Comparison of ENCODE assay signal across 10 mouse cellular contexts in genomic region chr5:124018651-124019050, GRCm38 (mm10). TPM values are rescaled to one million over a fixed set of nuclear protein-coding genes. Genes with fewer than 3 reads are reported as not detected.
A peak's percentile ranks its signal among the peaks of the same experiment; 100 is the strongest.
DNase-seq lines count a peak whose midpoint lies in the region; ATAC-seq lines count a peak whose summit lies in the region.
"Had no signal": no experiment of that assay in that cellular context is flagged by ENCODE, and none has a peak within 500 bp of the region (broad histone marks: within the 10 kb centered on the region; RNA-seq: fewer than 3 reads in every experiment).

No protein-coding gene starts in this region.

- H3K4me2 ChIP-seq in limb, embryonic 15.5 days, result no peak overlapping the region
- H3K4me2 ChIP-seq: midbrain, embryonic 15.5 days had no signal

- no peaks in the 10 kb centered on the region for H3K9me3 ChIP-seq in heart, embryonic 10.5 days
- H3K9me3 ChIP-seq in limb, embryonic 15.5 days, result no peaks in the 10 kb centered on the region
- no peaks in the 10 kb centered on the region for H3K9me3 ChIP-seq in limb, embryonic 10.5 days (replicated peaks)
- H3K9me3 ChIP-seq: embryonic facial prominence, embryonic 10.5 days; midbrain, embryonic 15.5 days had no signal

- peak overlapping the region; percentile 69 for H3K27ac ChIP-seq in heart, embryonic 10.5 days
- H3K27ac ChIP-seq in limb, embryonic 15.5 days, result 0 out of 2 replicates have a peak overlapping the region, but pooled peaks have one; percentile 24
- no peak overlapping the region for H3K27ac ChIP-seq in limb, embryonic 10.5 days
- H3K27ac ChIP-seq: embryonic facial prominence, embryonic 10.5 days had no signal

- no peak for DNase-seq in heart, embryonic 10.5 days (ENCODE audit: low spot score)
- DNase-seq in heart, adult 8-10 months (ENCODE audit: low spot score), result no peak
- no peak for DNase-seq in limb, embryonic 10.5 days (ENCODE audit: low spot score)
- peak; percentile 33 for DNase-seq in T-cell, adult 2 months (ENCODE audit: low spot score)
- peak; percentile 45 for DNase-seq in induced T-regulatory cell, adult 2 months (ENCODE audit: low read depth)
- no peak for DNase-seq in embryo, embryonic 10.5 days (ENCODE audit: low spot score)
- no peak for DNase-seq in thymus, adult 18-20 months

- no peak overlapping the region for H3K4me3 ChIP-seq in heart, embryonic 10.5 days
- no peak overlapping the region for H3K4me3 ChIP-seq in limb, embryonic 15.5 days
- H3K4me3 ChIP-seq in limb, embryonic 10.5 days, result no peak overlapping the region
- H3K4me3 ChIP-seq: embryonic facial prominence, embryonic 10.5 days; midbrain, embryonic 15.5 days had no signal

- no peak overlapping the region for H3K9ac ChIP-seq in limb, embryonic 15.5 days
- H3K9ac ChIP-seq: midbrain, embryonic 15.5 days had no signal

- H3K27me3 ChIP-seq in heart, embryonic 10.5 days (ENCODE audit: insufficient read depth, poor library complexity, severe bottlenecking), result no peaks in the 10 kb centered on the region
- no peaks in the 10 kb centered on the region for H3K27me3 ChIP-seq in limb, embryonic 15.5 days
- H3K27me3 ChIP-seq in limb, embryonic 10.5 days (ENCODE audit: low read depth, poor library complexity, severe bottlenecking), result no peaks in the 10 kb centered on the region
- H3K27me3 ChIP-seq: midbrain, embryonic 15.5 days had no signal

- ATAC-seq in limb, embryonic 15.5 days (ENCODE audit: insufficient number of reproducible peaks, low FRiP score, low TSS enrichment, low read depth), result no peak

- peaks cover 15% of the 10 kb centered on the region for H3K36me3 ChIP-seq in heart, embryonic 10.5 days
- H3K36me3 ChIP-seq in limb, embryonic 15.5 days, result peaks cover 8% of the 10 kb centered on the region; the same call in 1 of the 2 replicates
- H3K36me3 ChIP-seq in limb, embryonic 10.5 days, result peaks cover 37% of the 10 kb centered on the region
- H3K36me3 ChIP-seq: midbrain, embryonic 15.5 days had no signal

- peaks cover 96% of the 10 kb centered on the region for H3K4me1 ChIP-seq in heart, embryonic 10.5 days
- peaks cover 63% of the 10 kb centered on the region for H3K4me1 ChIP-seq in limb, embryonic 15.5 days
- peaks cover 23% of the 10 kb centered on the region for H3K4me1 ChIP-seq in limb, embryonic 10.5 days

- 82% methylated on average over 9 of the region's 9 CpGs for WGBS in heart, embryonic 10.5 days
- WGBS in limb, embryonic 15.5 days, result 83% methylated on average over 9 of the region's 9 CpGs
- WGBS in limb, embryonic 10.5 days, result 81% methylated on average over 9 of the region's 9 CpGs

RNA-seq across cellular contexts. Expression of gene Vps37b, which starts 13.4 kb away (rescaled TPM):
- 54.0 and 61.4 TPM in 2 replicates for polyA plus RNA-seq in heart, embryonic 10.5 days (2016; fragmentation: Nextera tagmentation; extraction: Ambion mirVana)
- 10 to 100 TPM; 13.7 to 24.0 (median 16.5) TPM for total RNA-seq in heart, adult 8-10 months (2022)
- polyA plus RNA-seq in limb, embryonic 15.5 days (2015; fragmentation: Nextera tagmentation; extraction: Ambion mirVana), result 34.7 and 37.8 TPM in 2 replicates
- 40.5 and 42.6 TPM in 2 replicates for polyA plus RNA-seq in limb, embryonic 10.5 days (2016; fragmentation: Nextera tagmentation; extraction: Ambion mirVana)

RNA-seq across cellular contexts. Expression of gene Hip1r, which starts 45.2 kb away (rescaled TPM):
- 6.5 and 8.4 TPM in 2 replicates for polyA plus RNA-seq in heart, embryonic 10.5 days (2016; fragmentation: Nextera tagmentation; extraction: Ambion mirVana)
- 10 to 100 TPM; 11.5 to 15.5 (median 13.7) TPM for total RNA-seq in heart, adult 8-10 months (2022)
- 12.4 and 17.4 TPM in 2 replicates for polyA plus RNA-seq in limb, embryonic 15.5 days (2015; fragmentation: Nextera tagmentation; extraction: Ambion mirVana)
- 7.1 and 8.3 TPM in 2 replicates for polyA plus RNA-seq in limb, embryonic 10.5 days (2016; fragmentation: Nextera tagmentation; extraction: Ambion mirVana)

Comparison
In these comparisons a context has a peak if more than half of its experiments do, and no peak if none do; other contexts are left out.
1. DNase-seq: peak in T-cell, adult 2 months (single experiment) and induced T-regulatory cell, adult 2 months (single experiment); none in heart, embryonic 10.5 days (single experiment), heart, adult 8-10 months (single experiment), limb, embryonic 10.5 days (single experiment), embryo, embryonic 10.5 days (single experiment) and thymus, adult 18-20 months (0 of 2).